Mouse (Mus musculus) forebrain, embryonic 16.5 days (tissue): ENCODE measurements around the gene Prss50. TPM values are rescaled to one million over a fixed set of nuclear protein-coding genes. Genes with fewer than 3 reads are reported as not detected.

Experiments
- ATAC-seq: fragments of 200-750 bp; cut with Nextera tagmentation; 2 replicates; pipeline ENCODE4 v1.8.0; 2017; ENCODE audit warnings: mild to moderate bottlenecking, moderate library complexity
- H3K27ac ChIP-seq: fragments of 300-500 bp; sonication (generic); 2 replicates; pipeline ENCODE4 v1.5.1; 2014; ENCODE audit warnings: low read length, control low read depth
- H3K27me3 ChIP-seq: fragments of 300-500 bp; sonication (generic); replicated peaks from 2 replicates; pipeline ENCODE4 v1.6.1; 2014; ENCODE audit warnings: low read length; ENCODE audit not compliant: control insufficient read depth, insufficient read depth
- H3K36me3 ChIP-seq: fragments of 300-500 bp; sonication (generic); 2 replicates; pipeline ENCODE4 v1.6.1; 2014; ENCODE audit not compliant: control insufficient read depth, insufficient read depth
- H3K4me1 ChIP-seq: fragments of 300-500 bp; sonication (generic); replicated peaks from 2 replicates; pipeline ENCODE4 v1.6.1; 2014; ENCODE audit warnings: low read length; ENCODE audit not compliant: control insufficient read depth, insufficient read depth
- H3K4me2 ChIP-seq: fragments of 300-500 bp; sonication (generic); 2 replicates; pipeline ENCODE4 v1.6.1; 2014; ENCODE audit warnings: mild to moderate bottlenecking, low read length, control low read depth
- H3K4me3 ChIP-seq: fragments of 300-500 bp; sonication (generic); replicated peaks from 2 replicates; pipeline ENCODE4 v1.5.1; 2014; ENCODE audit warnings: mild to moderate bottlenecking, low read length, control low read depth
- H3K9ac ChIP-seq: fragments of 300-500 bp; sonication (generic); replicated peaks from 2 replicates; pipeline ENCODE4 v1.6.1; 2014; ENCODE audit warnings: low read depth, low read length, control low read depth
- H3K9me3 ChIP-seq: fragments of 300-500 bp; sonication (generic); 2 replicates; pipeline ENCODE4 v1.6.1; 2016; ENCODE audit warnings: low read length; ENCODE audit not compliant: control insufficient read depth
- WGBS: fragments of 180-500 bp; shearing (Covaris S2); extraction: QIAGEN DNeasy Blood & Tissue Kit; methylation state at CpG from one replicate; pipeline ENCODE4 v1.1.7; 2014; 5-methylcytosine and 5-hydroxymethylcytosine counted together
- polyA plus RNA-seq: library from polyadenylated mRNA; unstranded; fragments of >200 nt; fragmentation: Nextera tagmentation; extraction: Ambion mirVana; gene quantifications from 2 replicates; pipeline ENCODE4 v1.2.1, GENCODE M21; 2015

Gene Prss50
- polyA plus RNA-seq, 1 experiment from 2014 or later = 0.14 TPM

GRCm38 (mm10) chr9:110908631-110909016, 50.9 kb downstream of the Prss50 start:
- Histone ChIP-seq H3K4me1 (no peaks in the 10 kb centered on the region), H3K4me2 (no peak overlapping the region), H3K9ac (no peak overlapping the region), H3K27ac (no peak overlapping the region), H3K4me3 (no peak overlapping the region), H3K36me3 (no peaks in the 10 kb centered on the region), H3K9me3 (no peaks in the 10 kb centered on the region), H3K27me3 (no peaks in the 10 kb centered on the region)
- ATAC-seq = no peak
- WGBS = 95% methylated on average over 3 of the region's 3 CpGs

GRCm38 (mm10) chr9:110909371-110909967, 51.7 kb downstream of the Prss50 start:
- Histone ChIP-seq H3K9ac (no peak overlapping the region), H3K27me3 (no peaks in the 10 kb centered on the region), H3K27ac (no peak overlapping the region), H3K4me3 (no peak overlapping the region), H3K36me3 (no peaks in the 10 kb centered on the region), H3K4me2 (no peak overlapping the region), H3K9me3 (no peaks in the 10 kb centered on the region), H3K4me1 (no peaks in the 10 kb centered on the region)
- WGBS = 78% methylated on average over 6 of the region's 6 CpGs
- ATAC-seq = no peak

Other genes with a start within 250 kb of the Prss50 start
- gene Nradd, start 233.5 kb upstream of the Prss50 start, polyA plus RNA-seq = 29.0 and 32.4 TPM in 2 replicates
- gene Nbeal2, start 203.8 kb upstream of the Prss50 start, polyA plus RNA-seq = 2.3 and 5.9 TPM in 2 replicates
- gene Ccdc12, start 201.5 kb upstream of the Prss50 start, polyA plus RNA-seq = 100 and 113 TPM in 2 replicates
- gene Myl3, start 116.1 kb upstream of the Prss50 start, polyA plus RNA-seq = 0.39 TPM in 1 of 2 replicates, not detected in the other
- gene Pth1r, start 110.8 kb upstream of the Prss50 start, polyA plus RNA-seq = 6.4 and 8.4 TPM in 2 replicates
- gene Prss42, start 59.8 kb upstream of the Prss50 start, polyA plus RNA-seq = not detected in 2 replicates
- gene Prss44, start 44.0 kb upstream of the Prss50 start, polyA plus RNA-seq = not detected in 2 replicates
- gene Prss43, start 31.3 kb upstream of the Prss50 start, polyA plus RNA-seq = not detected in 2 replicates
- not detected in 2 replicates for gene Prss45, start 23.4 kb upstream of the Prss50 start, polyA plus RNA-seq
- not detected in 2 replicates for gene Prss46, start 13.5 kb upstream of the Prss50 start, polyA plus RNA-seq
- gene Als2cl, start 21.9 kb downstream of the Prss50 start, polyA plus RNA-seq = 0.65 and 1.1 TPM in 2 replicates
- gene Tmie, start 22.1 kb downstream of the Prss50 start, polyA plus RNA-seq = 0.86 and 1.8 TPM in 2 replicates
- gene Fam240a, start 58.9 kb downstream of the Prss50 start, polyA plus RNA-seq = not detected in 2 replicates
- gene Tdgf1, start 88.2 kb downstream of the Prss50 start, polyA plus RNA-seq = not detected in 2 replicates
- 0.29 and 0.57 TPM in 2 replicates for gene Lrrc2, start 93.6 kb downstream of the Prss50 start, polyA plus RNA-seq
- not detected in 2 replicates for gene Rtp3, start 132.6 kb downstream of the Prss50 start, polyA plus RNA-seq
- 0.70 and 1.4 TPM in 2 replicates for gene Ltf, start 161.3 kb downstream of the Prss50 start, polyA plus RNA-seq
- 1.1 and 1.5 TPM in 2 replicates for gene Ccrl2, start 199.6 kb downstream of the Prss50 start, polyA plus RNA-seq